Mouse (Mus musculus): ENCODE measurements around the gene Fmo4.

The Fmo4 gene

DNA sequence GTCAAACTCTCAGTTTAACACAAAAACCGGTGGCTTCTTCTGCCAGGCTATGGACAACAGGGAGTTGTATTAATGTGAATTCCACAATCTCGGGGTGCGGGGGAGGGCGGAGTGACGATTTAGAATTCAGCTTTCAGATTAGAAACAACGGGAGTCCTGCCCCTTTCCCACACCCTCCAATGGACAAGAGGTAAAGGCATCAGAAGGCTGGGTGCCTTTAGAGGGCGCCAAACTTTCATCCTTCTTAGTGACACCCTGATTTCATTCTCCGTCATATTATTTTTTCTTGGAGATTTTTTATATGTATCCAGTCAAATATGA, at the start of gene Fmo4:
Gene Fmo4, minus strand, starts transcription at position 137 of the 321 bp plus-strand sequence.
- DNase-seq = peak; percentile 4

DNA sequence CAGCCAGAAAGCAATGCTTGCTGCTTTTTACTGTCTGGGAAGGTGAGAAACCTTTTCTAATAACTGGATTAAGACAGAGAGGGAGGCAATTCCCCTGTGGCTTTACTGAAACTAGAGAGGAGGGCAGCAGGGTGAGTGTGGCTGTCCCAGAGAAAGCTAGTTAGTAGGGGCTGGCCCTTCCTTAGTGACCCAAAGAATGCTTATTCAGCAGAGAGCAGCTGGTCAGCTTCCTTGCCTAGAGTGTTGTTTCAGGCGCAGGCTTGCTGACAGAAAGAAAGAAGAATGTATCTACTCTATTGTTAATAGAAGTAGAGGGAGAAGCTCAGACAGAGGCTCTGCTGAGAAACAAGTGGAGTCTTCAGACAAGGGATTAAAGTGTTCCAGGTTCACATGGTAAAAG, 48.6 kb upstream of the Fmo4 start:
- DNase-seq = no peak

DNA sequence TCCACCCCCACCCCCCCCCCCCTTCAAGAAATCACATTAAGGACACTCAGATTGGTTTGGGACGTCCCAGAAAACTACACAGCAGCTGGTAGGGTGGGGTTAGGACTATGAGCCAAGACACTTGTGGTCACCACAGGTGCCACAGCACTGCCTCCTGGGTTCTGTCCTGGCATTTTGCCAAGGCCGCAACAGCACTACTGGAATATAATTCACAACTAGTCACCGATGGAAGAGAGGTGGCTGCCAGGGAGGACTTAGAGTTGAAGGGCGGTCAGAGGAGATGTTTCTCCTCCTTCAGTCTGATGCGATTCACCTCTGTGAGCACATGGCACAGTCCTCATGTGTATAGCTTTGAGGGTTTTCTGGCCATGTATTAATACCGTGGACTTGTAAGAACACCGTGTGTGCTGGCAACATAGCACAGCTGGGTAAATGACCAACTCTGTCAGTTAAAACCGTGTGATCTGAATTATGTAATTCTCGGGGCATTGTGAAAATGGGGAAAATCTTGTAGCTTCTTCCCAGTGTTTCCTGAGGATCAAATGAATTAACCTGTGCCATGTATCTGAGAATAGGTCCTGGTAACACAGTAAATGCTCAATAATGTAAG, 46.3 kb upstream of the Fmo4 start:
- no peak for DNase-seq

DNA sequence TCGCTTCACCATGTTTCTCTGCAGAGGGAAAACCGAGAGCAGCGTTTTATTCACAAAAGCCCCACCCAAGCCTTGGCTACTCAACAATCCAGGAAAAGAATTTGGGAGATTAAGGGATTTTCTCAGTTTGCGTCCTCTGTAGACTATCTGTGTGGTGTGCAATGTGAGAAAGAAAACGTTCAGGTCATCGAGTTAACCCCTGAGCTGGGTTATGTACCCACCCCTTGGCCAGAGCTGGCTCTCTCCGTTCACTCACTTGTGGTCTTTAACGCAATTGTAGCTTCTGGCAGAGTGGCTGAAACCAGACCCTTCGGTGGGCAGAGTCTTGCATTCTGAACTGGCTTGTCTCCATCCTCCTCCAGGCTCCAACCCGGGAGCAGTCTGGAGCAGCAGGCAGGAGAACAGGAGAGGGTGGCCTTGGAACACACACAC, 45.8 kb upstream of the Fmo4 start:
- DNase-seq = no peak

DNA sequence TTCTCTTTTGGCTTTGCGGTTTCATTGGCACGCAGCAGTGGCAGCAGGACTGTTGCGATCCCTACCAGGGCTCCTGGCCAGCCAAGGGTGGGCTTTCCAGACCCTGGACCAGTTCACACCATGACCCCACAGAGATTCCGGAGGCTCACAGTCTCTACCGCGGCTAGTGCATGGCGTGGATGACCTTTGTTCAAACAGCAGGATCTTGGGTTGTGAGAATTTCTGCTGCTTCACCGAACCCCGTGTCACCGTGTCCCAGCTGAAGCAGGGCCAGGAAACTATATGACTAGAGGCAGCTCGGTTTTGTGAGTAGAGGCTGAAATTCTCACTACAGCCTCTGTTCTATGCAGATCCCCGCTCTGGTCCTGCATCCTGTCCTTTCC, 45.0 kb upstream of the Fmo4 start:
- no peak for DNase-seq

DNA sequence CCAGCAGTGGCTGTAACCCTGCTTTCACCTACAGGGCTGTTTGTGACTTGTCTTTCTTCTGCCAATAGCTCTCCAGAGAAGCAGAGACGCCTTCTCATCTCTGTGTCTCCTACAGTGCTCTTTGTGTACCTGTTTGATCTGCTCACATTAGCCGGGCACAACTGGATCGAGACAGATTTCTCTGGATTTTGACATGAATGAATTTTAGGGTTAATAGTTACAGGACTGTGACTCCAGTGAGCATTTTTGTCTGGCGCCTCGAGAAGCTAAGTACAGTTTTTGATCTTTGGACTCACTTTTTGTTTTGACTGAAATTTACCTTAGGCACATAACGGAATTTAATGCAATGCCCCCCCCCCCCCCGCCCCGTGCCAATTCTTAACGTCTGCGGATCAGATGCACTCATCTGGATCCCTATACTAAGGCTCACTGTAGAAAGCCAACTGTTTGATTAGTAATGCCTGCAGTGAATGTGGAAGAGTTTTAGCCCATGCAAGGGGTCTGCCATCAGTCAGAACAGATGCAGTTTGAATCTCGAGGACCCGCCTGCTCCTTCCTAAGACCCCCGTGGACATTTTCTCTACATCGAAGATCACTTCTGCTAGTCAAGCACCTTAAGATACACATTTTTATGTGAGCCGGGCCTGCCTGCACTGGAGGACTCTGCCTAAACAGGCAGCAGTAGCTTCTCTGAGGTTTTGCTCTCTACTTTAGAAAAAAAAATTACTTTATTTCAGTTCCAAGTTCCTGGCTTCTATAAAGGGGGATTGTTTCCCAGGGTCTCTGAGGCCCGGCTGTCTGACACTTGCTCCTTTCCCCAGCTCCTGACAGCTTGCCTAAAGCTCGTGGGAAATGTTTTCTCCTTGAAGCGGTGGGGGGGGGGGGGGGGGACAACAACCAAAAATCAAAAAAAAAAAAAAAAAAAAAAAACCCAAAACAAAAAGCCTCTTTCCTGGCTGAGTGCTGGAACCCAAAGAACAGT, 44.3 kb upstream of the Fmo4 start:
- no peak for DNase-seq

DNA sequence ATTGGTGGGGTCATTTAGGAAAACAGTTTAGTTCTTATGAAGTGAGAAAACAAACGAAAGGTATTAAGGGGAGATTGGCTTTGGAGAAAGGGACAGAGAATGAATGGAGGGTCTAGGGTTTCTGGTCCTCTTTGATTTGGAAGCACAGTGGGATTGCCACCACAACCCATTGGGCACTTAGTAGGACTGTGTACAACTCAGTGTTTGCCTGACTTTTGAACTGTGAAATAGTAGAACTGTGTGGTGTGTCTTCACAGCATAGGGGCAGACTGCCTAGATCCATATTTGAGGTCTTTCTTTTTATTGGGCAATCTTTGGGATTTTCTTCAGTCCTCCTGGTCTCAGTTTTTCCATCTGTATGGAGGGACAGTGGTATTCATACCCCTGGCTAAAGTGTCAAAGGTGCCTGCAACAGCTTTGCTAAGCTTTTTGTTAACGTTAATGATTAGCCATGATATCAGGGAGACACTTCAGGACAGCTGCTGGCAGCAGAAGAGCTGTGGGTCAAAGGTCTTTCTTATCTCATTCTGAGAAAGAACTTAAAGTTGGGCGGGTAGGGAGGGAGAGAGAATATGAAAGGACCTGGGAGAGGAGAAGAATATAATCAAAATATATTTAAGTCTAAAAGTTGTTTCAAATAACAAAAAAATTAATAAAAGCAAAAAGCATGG, 40.2 kb upstream of the Fmo4 start:
- DNase-seq = no peak

DNA sequence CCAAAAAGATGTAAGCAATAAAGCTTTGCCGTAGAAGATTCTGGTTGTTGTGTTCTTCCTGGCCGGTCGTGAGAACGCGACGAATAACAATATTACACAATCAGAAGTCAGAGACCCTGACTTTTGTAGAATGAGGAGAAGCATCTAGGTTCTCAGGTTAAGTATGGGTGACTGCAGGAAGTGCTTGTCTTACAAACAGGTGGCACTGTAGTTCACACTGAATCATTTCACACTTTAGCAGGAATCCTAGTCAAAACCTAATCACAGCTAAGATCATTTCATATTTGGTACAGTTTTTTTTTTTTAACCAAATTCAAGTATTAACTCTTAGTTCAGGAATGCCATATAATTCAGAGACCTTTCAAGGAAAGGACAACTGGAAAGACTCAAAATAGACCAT, 33.8 kb upstream of the Fmo4 start:
- DNase-seq = no peak

DNA sequence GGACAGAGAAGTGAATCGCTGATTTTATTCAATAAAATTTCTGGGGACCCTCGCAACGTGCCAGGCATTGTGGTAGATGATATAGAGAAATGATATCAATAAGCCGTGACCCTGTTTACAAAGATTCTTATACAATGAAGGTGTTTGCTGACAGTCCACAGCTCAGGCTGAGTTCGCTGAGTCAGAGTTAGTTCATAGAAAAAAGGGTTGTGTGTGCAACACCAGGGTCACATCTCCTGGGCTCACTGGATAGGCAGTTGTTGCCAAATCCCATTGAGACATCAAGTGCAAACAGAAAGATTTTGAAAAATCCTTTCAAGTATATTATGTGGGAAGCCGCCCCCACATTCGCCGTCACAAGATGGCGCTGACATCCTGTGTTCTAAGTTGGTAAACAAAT, 26.4 kb upstream of the Fmo4 start:
- DNase-seq = no peak

DNA sequence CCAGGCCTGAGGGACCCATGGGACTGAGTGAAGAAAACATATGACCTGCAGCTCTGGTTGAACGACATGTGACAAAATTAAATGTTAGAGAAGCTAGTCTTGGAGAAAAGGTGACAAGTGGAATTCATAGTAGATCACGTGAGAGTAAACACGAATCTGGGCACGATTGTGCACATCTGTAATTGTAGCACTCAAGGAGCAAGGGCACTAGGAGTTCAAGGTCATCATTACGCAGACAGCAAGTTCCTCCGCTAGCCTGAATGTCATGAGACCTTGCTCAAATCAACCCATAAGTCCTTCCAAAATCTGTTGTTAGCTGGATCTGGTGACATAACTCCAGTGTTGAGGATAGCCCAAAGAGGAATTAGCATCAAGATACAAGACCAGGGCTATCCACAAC, 25.2 kb upstream of the Fmo4 start:
- no peak for DNase-seq

DNA sequence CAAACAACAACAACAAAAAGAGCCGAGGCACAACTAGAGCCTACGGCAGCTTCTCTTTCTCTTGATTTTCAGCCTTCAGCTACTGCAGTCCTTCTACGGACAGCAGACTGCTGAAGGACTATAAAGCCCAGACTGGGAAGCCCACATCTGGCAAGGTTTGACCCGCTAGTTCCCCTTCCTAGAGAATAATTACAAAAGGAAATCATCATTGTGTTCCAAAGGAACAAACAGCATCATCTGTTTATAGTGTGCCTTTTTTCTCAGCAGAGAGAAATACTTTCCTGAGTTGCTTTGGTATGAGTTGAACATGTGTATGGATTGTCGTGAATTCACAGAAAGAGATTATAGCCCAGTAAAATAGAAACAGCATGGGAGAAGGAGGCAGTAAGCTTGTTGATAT, 20.6 kb upstream of the Fmo4 start:
- DNase-seq = no peak

DNA sequence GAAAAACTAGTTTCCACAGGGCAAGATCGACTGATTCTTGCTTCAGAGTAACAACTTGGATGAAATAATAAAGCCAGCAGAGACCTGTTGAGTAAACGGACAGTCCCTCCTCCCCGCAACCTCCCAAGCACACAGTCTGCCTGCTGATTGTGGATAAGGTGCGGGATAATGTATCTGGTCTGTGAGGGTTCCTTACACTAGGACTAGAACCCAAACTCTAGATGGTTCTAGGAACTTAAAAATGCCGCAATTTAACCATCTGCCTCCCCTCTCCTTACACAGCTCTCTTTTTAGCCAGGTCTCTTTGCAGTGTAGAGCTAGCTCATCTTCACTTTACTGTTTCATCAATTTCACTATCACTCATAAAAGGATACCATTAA, 18.8 kb upstream of the Fmo4 start:
- no peak for DNase-seq

DNA sequence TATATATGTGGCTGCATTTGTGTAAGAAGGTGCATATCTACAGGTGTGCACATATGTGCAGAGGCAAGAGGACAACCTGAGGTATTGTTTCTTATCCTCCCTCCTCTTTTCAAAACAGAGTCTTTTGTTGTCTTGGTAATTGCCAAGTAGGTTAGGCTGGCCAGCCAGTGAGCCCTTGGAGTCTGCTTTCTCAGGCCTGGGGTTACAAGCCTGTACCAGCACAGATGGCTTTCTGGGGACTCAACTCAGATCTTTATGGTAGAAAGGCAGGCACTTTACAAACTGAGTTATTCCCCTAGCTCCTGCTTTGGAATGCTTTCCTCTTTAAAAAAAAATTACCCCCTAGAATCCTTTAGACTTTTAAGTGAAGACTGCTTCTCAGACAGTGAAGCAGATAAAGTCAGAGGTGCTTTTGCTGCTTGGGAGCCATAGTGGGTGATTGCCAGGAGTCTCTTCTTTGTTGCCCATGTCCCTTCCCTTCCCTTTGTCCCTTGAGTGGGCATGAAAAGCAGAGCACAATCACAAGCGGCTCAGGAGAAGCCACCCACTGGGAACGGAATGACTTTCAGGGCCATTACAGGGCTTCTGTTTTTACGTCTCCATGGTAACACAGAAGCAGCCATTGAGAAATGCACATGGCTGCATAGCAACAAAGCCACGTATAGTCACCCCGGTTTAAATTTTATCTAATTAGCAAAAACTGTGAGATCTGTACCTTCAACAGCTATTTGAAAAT, 18.2 kb upstream of the Fmo4 start:
- DNase-seq = no peak

DNA sequence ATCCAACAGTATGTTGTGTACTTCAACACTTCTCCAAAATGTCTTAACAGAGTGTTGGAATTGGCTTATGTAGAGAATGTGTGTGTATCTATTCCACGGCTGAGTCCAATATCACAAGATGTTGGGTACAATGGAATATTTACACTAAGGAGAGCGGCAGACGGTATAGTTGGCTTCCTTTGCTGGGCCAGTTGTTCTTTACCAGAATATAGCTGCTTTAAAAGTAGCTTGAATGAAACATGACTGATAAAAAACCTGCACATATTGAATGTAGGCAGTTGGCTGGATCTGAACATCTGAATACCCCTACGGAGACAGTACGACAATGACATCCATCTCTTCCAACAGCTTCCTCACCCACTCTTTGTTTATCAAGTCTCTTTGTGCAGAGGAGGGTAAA, 5.5 kb upstream of the Fmo4 start:
- peak; percentile 11 for DNase-seq

DNA sequence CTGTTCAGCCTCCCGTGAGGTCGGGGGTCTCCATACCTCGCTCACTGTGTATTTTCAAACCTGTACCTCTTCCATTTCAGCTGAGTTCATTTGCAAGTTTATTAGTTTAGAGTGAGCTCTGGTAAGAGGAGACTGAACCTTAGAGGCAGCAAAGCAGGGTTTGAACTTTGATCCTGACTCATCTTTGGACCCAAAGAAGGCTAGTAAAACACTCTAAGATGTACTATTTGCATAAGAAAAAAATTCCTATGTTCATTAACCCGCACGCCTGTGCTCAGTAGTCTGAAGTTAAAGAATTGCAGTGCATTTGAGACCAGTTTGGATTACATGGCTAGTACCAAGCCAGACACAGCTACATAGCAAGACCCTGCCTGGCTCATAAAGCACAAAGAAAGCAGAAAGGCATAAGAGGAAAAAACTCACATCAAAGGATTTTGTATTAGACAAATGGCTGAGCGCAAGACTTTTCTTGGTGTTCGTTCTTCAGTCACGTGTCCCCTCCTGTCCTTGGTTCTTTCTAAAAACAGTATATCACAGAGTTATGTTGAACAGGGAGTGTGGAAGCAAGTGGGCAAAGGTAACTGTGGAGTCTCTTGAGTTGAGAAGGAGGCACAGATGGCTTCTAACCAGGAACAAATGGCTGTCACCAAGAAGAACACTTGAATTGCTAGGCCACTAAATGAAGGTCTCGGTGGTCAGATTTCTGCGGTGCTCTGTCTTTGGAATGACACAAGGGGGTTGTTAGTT, 1.8 kb upstream of the Fmo4 start:
- DNase-seq = no peak

DNA sequence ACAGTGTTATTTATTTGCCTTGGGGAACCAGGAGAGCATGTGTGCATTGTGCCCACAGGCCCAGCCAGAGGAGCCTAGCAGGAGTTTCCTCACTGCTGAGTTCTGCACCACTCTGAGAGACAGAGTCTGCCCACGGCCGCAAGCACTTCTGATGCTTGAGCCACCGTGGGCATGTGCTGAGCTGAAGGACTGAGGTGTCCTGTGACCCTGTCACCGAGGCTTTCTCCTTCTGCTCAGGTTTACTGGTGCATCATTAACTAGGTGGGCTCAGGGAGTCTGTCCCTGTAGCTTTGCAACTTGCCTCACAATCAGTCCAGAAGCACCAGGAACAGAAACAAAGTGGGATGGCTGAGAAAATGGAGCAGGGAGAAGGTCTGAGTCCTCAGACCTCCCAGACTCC, 1.2 kb upstream of the Fmo4 start:
- DNase-seq = no peak

DNA sequence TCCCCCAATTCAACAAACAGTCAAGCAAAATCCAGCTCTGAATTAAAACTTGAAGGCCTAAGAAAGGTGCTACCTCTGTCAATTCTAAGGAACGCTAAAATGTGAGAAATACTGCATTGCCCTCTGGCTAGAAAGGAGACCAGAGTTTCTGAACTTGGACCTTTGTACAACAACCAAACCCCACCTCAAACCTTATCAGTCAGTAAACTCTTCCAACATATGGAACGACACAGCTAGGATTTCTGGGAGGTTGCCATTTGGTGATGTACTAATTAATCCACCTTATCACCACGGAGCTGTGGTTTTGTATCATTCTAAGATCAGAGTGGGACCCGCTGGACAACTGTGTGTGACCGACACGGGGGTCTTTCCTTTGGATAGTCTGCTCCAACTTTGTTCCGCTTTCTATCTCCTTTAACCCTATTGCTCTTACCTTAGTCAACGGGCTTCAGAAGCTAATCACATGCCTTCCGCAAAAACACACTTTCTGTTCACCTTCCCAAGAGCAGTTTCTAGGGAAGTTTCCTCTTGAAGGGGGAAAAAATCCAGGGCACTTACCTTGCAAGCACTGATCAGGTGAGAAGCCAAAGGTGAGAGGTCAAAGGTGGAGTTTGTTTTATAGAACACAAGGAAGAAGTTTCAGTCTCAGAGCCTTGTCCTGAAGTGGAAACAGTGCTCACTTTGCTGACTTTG, 483 bp downstream of the Fmo4 start:
- no peak for DNase-seq

DNA sequence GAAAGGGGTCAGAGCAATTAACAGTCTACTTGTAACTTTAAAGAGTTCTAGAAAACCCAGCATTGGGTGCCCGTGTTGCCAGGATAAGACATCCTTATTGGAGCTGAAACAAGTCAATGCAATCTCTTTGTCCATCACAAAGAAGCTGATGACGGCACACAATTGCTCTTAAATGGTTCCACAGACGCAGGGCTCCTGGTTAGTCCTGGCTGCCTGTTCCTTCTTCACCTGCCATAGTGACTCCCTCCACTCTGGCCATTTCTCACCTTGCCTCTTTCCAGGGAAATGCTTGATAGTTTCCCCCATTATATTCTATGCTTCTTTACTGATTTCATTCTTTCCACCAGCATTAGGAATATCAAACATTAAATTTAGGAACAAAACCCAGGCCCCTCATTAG, 5.2 kb downstream of the Fmo4 start:
- no peak for DNase-seq

DNA sequence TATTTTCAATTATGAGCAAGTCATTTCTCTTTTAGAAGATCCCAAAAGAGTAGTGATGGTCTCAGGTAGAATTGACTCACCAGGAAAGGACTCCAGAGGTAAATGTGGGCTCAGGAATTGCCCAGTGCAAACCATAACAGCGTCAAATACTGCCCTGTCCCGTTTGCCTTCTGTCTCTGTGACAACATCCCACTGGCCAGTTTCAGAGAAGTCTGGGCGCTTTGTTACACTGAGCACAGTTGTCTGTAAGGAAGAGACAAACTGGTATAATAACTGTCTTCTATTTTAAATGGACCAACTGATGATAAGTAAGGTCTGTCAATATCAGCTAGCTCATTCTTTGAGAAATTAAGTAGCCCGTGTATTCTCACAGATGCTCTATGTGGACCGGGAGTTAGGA, 6.3 kb downstream of the Fmo4 start:
- DNase-seq = no peak

DNA sequence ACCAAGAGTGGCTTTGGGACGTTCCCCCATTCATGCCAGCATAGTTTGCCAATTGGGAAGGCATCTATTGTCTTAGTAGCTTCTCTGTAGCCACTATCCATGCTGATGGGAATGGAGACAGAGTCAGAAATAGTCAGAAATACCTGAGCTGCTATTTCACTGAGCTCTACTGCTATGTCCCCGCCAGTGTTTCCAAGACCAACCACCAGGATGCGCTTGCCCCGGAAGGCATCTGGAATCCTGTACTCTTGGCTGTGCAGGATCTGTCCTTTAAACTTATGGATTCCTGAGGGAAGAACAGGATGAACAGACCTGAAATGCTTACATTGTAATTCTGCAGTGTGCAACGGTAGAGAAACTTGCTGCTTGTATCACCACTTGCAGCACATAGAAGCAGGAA, 8.8 kb downstream of the Fmo4 start:
- no peak for DNase-seq

DNA sequence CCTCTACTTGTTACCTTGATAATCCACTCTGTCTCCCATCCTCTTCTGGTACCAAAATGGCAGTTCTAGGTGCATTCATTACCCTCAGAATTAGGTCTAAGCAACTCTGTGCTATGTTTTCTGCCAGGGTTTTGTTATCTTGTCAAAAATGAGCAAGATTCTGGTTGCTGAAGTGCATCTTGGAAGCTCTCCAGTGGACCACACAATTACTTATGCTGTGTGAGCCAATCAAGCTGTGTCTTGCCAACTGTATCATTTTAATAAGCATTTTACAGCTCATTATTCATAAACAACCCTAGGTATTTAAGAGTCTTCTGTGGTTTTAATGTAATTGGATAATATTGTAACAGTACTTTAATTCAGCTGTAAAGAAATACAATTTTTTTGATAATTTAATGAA, 17.3 kb downstream of the Fmo4 start:
- DNase-seq = no peak
